Mouse (Mus musculus) ES-E14 (cell line): ENCODE data around the gene Abtb1.

Source experiments
- MAFK ChIP-seq: IDR thresholded peaks from 2 replicates; pipeline ENCODE4 v1.6.1; 2014; ENCODE audit warnings: mild to moderate bottlenecking, low read depth, low read length, inconsistent platforms; ENCODE audit not compliant: insufficient read depth
- ZC3H11A ChIP-seq: IDR thresholded peaks from 2 replicates; pipeline ENCODE4 v1.6.1; 2012; ENCODE audit warnings: low read depth, mild to moderate bottlenecking, inconsistent platforms, low read length, borderline replicate concordance

GRCm38 (mm10) chr6:88791299-88791698 lies 50.5 kb downstream of the Abtb1 start:
- no peak for TF ChIP-seq MAFK
- no peak for TF ChIP-seq ZC3H11A
